Mouse (Mus musculus): ENCODE results near the gene Zdhhc19. TPM values are rescaled to one million over a fixed set of nuclear protein-coding genes. Genes with fewer than 3 reads are reported as not detected.
A peak's percentile ranks its signal among the peaks of the same experiment; 100 is the strongest.

Zdhhc19 gene
- total RNA-seq, 2 experiments from 2014 or later = not detected

DNA sequence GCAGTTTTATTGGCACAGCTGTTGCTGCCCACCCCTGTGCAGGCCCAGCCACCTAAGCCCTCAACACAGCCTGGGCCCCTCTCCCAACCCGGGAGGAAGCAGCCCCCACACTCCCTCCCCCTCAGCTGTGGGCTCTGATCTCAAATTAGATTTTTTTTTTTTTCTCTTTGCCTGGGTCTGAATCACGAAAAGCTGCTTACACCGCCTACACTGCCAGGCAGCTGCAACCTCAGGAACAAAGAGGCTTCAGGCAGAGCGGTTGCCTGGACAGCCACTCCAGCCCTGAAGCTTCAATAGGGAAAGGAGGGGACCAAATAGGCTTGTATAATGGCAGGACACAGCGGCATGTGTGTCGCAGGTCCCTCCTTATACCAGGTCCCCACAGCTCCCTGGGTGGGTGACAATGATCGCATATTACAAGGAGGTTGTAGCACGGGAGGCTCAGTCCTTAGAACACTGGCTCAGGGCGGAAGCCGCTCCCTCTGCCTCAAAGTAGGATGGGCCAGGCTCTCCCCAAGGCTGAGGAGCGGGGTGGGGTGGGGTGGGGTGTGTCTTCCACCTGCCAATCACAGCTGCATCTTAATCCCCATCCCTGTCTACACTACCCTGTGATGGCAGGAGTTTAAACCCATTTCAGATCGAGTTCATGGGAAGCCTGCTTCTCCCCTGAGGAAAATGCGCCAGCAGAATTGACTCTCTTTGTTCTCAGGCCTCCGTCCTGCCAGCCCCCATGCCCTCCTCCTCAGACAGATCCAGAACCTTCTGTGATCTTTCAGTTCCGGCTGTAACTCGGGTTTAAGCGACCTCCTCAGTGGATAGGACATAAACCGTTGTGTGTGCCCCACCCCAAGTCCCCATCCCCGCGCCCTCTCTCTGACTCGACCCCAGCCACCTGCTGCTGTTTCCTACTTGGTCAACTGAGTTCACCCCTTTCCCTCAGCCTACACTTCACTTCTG lies 20.2 kb downstream of the Zdhhc19 start:
- no peak for DNase-seq

DNA sequence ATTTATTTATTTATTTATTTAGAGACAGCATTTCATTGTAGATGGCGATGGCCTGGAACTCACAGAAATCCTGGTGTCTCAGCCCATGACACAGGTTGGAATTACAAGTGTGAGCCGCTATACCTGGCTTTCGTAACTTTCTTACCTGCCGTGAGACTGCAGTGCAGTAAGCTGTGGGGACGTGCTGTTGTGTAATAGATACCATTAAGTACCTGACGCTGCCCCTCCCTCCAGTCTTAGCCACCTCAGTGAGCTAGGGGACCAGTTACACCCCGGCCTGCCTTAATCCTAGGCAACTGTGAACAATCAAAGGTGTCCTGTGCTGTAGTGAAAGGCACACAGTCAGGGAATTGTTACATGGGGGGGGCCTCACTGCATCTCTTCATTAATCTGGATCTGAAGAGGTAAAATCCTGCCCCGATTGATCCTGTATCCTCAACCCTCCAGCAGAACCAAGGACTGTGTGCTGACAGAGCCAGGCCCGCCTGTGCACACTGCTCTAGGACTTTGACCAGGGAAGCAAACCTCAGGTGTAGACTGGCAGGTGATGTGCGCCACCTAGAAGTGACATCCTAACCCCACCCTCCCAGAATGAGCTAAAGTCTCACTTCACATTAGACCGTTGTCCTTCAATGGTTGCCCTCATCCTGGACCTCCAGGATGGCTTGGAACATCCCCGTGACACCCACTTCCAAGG lies 21.9 kb downstream of the Zdhhc19 start:
- DNase-seq = no peak

DNA sequence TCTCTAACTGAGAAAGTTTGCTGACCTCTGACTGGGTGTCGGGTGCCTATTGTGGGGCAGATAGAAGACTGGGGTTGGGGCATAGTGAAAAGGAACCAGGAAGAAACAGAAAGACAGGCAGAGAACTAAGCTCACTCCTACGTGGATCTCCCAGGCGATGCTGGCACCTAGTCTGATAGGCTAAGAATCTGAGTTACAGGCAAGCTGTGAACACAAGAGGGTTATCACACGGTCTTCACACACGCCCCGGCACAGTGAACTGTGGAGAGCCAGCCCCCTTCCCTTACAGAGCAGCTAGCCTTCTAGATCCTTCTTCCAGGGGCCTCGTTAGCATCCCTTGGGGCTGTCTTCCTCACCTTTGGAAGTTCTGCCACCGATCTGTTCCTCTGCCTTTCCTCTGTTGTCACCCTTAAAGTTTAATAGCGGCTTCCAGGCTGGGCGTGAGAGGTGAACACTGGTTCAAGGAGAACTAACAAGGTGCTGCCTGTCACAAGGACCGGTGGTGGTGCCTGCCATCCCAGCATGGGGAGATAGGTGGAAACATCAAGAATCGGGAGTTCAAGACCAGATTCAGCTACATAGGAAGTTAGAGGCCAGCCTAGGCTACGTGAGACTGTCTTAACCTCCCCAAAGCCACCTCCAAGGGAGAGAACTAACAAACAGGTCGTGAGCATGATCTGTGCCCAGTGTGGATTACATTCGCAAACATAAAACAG lies 23.7 kb downstream of the Zdhhc19 start:
- no peak for DNase-seq

DNA sequence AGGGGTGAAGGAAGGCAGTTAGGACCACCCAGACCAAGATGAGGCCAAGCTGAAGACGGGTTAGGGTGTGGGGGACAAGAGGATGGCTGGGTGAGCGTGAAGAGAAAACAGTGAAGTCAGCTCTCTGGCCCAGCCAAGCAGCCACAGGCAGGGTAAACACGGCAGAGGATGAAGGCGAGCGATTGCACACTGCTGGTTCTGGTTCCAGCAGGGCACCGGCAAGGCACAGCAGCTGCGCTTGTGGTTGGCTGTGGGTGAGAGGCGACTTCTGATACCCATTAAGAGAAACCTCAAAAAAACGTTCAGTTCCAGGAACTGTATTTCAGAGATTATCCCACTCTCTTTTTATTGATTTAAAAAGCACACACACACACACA lies 24.3 kb downstream of the Zdhhc19 start:
- DNase-seq = no peak

DNA sequence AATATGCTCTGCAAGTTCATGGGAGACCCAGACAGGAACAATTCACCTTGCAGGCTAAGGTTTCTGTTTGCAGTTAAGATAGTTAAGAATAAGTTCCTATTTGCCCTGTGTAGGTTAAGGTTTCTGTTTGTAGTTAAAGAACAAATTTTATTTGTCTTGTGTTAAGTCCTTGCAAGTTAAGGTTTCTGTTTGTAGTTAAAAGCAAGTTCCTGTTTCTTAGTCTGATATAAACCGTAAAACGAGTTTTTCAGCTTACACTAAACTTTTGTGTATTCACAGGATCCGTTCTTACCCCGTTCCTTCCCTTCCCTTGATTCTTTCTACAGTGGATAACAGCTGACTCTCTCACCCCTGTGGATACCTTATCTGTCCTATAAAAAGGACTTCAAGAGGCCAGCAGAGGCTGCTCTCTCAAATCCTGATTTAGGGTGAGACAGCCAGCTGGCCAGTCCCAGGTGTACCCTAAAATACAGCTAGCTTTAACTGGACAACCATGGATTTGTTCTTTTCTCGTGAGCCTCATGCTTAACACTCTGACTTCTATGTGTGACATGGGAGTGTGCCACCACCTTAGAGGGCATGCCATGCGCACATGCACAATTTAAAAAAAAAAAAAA lies 26.6 kb downstream of the Zdhhc19 start:
- no peak for DNase-seq

DNA sequence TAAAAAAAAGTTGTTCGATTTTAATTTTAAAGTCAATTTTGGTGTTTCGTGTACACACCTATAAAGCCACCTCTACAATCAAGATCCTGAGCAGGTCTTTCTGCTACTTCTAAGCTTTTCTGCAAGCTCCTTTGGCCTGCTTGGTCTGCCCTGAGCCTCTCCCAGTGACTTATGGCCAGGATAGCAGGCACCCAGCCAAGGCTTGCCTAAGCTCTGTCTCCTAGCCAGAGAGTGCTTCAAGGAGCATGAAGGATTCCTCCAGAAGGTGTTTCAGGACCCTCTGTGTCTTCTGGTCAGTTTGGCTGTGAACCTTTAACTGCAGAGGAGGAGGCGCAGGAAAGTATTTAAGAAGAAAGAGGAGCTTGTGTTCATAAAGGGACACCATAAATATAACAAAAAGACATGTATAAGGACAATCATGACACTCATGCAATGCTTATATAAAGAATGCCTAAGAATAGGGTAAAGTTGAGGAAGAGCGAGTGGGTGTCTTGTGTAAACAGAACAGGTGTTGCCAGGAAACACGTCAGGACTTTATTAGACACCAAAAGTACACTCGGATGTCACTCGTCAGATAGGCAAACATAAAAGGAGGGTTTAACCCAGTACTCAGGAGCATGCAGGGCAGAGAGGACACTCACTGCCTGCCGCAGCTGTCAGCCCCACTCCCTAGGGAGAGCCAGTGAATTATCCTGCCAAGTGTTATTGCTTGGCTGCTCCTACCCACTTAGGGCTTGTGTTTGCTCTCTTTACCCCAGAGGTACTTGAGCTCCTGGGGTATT lies 27.6 kb downstream of the Zdhhc19 start:
- peak; percentile 91 to 92 for DNase-seq

DNA sequence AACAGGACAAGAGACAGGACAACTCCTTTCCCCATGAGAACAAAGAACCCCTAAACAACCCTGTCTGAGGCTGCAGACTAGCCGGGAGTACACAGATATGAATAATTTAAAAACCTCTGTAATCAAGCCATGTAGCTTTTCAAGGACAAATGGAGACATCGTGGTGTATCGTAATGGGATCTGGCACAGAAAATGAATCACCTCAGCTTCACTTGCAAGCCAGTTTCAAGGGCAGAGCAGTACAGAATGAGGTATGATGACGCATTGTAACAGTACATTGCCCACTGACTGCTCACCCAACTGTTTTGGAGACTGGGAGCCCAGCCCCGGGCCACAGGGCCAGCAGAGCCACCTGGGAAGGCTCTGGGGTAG lies 28.2 kb downstream of the Zdhhc19 start:
- peak; percentile 58 to 68 for DNase-seq

DNA sequence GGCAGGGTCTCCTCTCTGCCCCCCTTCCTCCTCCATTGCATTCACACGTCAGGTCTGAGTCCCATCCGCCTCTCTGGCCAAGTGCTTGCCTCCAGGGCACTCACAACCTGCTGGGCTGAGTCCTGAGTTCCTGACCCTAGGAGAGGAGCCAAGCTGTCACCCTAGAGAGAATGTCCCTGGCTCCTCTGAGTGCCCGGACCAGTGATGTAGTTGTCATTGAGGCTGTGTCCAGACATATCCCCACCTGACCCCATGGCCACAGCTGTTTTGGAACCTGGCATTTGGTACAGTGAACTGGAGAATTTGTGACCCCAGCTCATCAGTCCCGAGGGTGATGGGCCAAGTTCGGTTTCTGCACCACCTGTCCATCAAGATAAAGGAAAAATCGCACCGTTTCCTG lies 30.8 kb downstream of the Zdhhc19 start:
- no peak for DNase-seq

DNA sequence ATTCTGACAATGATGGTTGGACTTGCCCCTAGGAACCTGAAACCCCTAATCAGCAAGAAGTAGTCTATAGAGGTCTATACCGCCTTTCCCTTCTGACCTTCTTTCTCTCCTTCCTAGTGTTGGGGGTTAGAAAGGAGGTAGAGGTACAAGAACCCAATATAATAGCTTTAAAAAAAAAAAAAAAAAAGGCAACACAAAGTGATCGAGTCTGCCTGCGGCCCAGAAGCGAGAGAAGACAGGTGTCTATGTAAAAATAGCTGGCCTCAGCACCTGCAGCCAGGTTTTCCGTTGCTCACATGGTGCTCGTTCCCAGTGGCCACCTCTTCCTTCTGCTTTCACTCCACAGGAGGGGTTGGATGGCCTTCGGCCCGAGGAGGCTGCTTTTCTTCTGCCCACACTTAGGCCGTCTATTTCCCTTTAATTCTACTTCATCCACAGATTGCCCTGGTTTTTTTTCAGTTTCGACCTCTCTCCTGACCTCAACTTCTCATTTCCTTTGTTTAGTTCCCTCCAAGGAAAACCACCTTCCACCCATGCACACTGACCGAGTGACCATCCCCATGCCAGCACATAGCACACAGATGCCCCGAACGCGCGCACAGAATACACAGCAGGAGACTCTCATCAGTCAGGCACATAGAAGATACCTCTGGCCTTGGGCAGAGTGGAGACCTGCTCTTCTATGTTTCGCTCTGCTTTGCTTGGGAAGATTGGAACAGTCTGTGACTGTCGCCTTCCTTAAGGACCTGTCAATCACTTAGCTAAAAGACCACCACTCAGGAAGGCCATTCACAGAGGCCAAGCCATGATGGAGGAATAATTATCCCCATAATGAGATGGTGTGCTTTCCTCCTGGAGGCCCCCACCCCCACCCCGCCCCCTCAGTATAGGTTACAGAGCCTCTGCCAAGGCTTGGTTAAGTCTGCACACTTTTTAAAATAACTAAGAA lies 37.1 kb downstream of the Zdhhc19 start:
- DNase-seq = no peak

DNA sequence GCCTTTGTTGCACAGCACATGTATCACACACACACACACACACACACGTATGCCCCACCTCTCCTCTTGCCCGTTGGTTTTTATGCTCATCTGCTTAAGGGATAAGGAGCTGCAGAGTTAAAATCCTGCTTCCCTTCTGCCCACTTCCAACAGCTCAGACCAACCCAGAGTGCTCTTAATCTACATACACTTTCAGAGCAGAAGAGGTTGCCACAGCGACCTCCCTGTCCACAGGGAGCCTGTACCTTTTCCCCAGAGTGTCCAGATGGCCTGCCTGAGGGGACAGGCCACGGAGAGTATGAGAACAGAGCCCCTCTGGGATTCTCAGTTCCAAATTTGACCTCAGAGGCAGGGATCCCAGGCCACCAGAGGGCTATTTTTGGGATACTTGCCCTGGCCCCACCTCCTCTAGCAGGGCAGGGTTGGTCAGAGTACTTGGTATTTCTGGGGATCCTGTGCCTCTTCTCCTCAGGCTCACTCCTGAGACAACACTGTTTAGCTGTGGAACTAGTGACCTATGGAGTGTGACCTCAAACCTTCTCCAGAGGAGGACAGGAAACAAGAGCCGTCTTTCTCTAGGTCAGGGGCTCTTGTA lies 39.2 kb downstream of the Zdhhc19 start:
- peak in 1 of 2 experiments; percentile 28 for DNase-seq

DNA sequence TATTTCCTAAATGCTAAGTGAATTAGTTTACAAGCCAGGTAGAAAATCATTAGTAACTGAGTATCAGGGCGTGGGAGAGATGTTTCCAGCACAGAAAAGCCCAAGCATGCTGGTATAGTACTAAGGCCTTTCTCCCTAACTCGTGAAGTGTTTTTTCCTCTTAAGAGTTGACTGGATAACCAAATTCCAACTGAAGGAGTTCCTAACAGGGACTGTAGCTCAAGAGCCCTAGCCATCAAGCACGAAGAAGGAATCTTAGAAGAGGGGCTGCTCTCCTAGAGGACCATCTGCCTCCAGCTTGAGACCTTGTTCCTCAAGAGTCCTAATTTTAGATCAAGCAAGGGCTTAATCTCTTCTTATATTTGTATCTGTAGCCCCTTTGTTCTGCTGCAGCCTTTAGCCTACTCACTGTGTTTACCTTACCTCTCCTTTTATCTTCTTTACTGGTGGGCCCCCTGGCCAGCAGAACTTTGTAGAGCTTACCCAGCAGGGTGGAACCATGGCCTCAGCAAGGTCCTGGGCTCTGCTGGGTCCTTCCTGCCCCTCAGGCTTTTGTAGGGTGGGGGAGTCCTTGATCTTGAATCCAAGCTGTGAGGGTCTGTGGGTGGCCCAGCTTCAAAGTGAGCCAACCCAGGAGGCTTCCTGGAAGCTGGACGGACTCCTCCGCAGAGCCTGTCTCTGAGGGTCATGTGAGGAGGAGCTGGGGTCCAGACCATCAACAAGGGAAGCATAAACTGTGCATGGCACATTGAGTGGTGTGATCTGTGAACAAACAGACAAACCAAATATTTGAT lies 42.0 kb downstream of the Zdhhc19 start:
- no peak for DNase-seq

DNA sequence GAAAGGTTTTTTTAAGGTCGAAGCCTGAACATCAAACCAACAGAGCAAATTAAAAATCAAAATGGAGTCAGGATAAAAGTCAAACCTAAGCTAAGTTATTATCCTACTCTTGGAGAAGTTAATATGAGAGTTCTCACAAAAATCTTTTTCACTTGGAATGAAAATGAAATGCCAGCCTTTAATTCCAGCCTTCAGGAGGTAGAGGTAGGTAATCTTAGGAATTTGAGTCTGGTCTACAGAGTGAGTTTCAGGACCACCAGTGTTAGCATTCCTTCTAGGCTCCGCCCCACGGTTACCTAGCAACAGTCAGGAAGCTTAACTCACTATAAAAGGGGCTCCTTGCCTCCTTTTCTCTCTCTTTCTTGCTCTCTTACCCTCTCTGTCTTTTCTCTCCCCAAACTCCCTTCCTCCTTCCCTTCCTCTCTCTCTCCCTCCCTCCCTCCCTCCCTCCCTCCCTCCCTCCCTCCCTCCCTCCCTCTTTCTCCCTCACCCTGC lies 42.7 kb downstream of the Zdhhc19 start:
- DNase-seq = no peak

DNA sequence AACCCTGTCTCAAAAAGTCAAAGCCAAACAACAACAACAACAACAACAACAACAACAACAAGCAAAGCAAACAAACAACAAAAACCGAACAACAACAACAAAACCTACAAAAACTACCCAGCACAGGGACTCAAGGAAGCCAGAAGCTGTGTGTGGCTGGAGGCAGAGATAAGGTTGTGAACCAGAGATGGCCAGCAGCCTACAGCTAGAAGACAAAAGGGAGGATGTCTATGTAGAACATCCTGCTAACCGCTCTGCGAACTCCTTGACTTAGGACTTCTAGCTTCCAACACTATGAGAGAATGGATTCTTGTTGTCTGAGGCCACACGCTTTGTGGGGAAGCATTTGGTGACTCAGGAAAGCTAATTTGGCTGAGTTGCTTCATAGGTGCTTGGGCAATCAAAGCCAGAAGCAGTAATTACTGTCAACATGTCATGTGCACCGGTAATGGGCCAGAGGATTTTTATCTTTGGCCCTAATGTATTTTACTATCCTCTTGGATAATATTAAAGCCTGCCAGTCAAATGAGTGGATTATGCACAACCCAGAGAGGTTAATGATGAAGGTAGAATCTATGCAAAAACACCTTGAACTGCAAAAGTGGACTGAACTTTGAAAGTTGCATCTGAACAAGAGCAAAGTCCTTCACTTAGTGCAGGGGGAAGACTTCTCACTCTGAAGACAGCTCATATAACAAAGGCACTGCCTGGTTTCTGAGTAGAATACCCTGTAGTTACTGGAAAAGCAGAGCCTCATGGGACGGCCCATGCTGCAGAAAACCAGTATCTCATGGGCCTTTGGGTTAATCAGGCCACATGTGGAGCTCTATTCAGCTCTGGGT lies 45.5 kb downstream of the Zdhhc19 start:
- peak; percentile 35 to 52 for DNase-seq

DNA sequence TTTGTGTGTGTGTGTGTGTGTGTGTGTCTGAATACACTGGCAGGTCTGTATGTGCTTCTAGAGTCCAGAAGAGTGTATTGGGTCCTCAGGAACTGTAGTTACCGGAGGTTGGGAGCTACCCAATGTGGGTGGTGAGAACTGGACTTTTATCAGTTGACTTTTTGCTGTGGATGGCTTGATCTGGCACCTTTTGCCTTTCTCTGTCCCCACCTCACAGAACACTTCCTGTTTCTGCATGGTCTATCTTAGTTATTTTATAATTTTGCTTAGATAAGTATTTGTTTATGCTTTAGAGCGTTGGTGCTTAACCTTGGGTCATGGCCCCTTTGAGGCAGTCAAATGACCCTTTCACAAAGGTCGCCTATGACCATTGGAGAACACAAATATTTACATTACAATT lies 47.4 kb downstream of the Zdhhc19 start:
- DNase-seq = no peak

DNA sequence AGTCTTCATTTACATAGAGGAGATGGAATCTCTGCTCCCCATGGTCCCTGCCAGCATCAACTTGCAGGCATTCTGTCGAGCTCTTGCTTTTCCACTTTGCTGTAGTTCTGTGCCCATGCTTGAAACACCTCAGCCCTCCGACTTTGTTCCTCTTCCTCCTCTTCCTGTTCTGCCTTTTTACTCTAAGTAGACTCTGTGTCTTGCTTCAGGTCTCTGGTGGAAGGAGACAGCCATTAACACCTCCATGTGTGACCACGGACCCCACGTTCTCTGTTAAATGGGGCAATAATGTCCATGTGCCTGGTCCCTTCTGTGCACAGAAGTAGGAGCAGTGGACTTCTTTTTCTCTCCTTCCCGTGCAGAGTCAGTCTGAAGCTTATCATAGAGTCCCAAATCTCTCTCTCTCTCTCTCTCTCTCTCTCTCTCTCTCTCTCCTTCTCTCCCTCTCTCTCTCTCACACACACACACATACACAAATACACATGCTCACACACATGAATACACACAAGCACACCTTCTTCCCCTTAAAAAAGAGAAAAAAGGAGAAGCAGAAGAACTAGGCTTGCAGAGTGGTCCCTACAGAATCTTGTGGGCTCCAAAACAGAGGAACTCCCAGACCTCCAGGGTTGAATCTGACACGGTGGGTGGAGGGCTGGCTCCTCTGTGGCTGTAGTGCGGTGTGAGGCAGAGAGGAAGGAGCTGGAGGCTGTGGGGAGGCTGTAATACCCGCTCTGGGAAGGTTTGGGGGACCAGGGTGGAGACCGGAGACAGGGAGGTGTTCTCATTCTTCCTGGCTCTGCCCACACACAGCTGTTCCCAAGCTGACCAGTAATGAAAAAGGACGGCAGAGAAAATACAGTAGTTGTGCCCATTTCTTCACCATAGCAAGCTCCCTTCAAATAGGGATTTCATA lies 51.3 kb downstream of the Zdhhc19 start:
- DNase-seq = no peak

DNA sequence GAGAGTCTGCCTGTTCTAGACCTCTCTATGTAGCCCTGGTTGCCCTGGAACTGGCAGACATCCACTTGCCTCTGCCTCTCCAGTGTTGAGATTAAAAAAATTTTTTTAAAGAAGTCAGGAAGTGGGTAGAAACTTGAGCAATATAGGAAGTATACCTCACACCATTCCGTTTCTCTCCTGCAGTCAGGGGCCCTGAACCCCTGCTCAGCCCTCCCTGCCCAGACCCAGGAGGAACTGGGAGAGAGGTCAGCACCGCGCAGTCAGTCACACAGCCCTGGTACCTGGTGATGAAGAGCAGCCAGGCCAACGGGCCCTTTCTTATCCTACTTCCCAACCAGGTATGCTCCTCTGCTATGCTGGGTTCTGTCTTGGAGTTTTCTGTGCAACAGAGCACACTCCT lies 54.0 kb downstream of the Zdhhc19 start:
- no peak for DNase-seq

DNA sequence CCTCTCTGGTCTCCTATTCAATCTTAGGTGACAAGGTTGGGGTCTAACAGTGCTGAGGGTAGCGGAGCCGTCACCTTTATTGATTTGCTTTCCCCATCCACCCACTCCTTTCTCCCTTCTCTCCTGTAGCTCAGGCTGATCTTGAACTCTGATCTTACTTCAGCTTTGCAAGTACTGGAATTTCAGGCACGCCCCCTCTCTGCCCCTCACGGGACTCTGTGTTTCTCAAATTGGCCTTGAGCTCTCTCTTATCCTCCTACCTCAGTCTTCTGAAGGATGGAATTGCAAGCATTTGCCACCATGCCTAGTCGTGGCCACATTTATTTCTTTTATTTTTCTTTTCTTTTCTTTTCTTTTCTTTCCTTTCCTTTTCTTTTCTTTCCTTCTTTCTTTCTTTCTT lies 54.4 kb downstream of the Zdhhc19 start:
- DNase-seq = no peak

Measured in adrenal gland, postnatal 36 days (tissue).